Mouse (Mus musculus) heart, embryonic 11.5 days (tissue): Measurements from ENCODE around the gene Cbr2. TPM values are rescaled to one million over a fixed set of nuclear protein-coding genes. Genes with fewer than 3 reads are reported as not detected.

Experiments used
- ATAC-seq: fragments of 200-750 bp; cut with Nextera tagmentation; replicated peaks from 2 replicates; pipeline ENCODE4 v1.8.0; 2017; ENCODE audit warnings: moderate library complexity; ENCODE audit not compliant: insufficient number of reproducible peaks, low FRiP score, low TSS enrichment
- H3K27ac ChIP-seq: fragments of 300-500 bp; sonication (generic); 2 replicates; pipeline ENCODE4 v1.5.1; 2014; ENCODE audit warnings: mild to moderate bottlenecking, low read depth, low read length
- H3K27me3 ChIP-seq: fragments of 300-500 bp; sonication (generic); 2 replicates; pipeline ENCODE4 v1.6.1; 2014; ENCODE audit warnings: mild to moderate bottlenecking, low read length, mixed read lengths; ENCODE audit not compliant: control insufficient read depth, insufficient read depth
- H3K36me3 ChIP-seq: fragments of 300-500 bp; sonication (generic); 2 replicates; pipeline ENCODE4 v1.6.1; 2014; ENCODE audit warnings: mild to moderate bottlenecking, low read length, moderate library complexity, mixed read lengths; ENCODE audit not compliant: control insufficient read depth, insufficient read depth
- H3K4me1 ChIP-seq: fragments of 300-500 bp; sonication (generic); 2 replicates; pipeline ENCODE4 v1.6.1; 2014; ENCODE audit warnings: low read length; ENCODE audit not compliant: control insufficient read depth, insufficient read depth
- H3K4me2 ChIP-seq: fragments of 300-500 bp; sonication (generic); 2 replicates; pipeline ENCODE4 v1.6.1; 2014; ENCODE audit warnings: mild to moderate bottlenecking, moderate library complexity
- H3K4me3 ChIP-seq: fragments of 300-500 bp; sonication (generic); 2 replicates; pipeline ENCODE4 v1.5.1; 2014; ENCODE audit warnings: low read depth, low read length
- H3K9ac ChIP-seq: fragments of 300-500 bp; sonication (generic); 2 replicates; pipeline ENCODE4 v1.6.1; 2014; ENCODE audit warnings: mild to moderate bottlenecking, low read depth, low read length, moderate library complexity
- H3K9me3 ChIP-seq: fragments of 300-500 bp; sonication (generic); replicated peaks from 2 replicates; pipeline ENCODE4 v1.6.1; 2016; ENCODE audit warnings: low read length; ENCODE audit not compliant: control insufficient read depth
- WGBS: fragments of 180-500 bp; shearing (Covaris S2); extraction: QIAGEN DNeasy Blood & Tissue Kit; methylation state at CpG from one replicate; pipeline ENCODE4 v1.1.7; 2014; ENCODE audit not compliant: insufficient replicate concordance; 5-methylcytosine and 5-hydroxymethylcytosine counted together
- polyA plus RNA-seq: library from polyadenylated mRNA; unstranded; fragments of >200 nt; fragmentation: Nextera tagmentation; extraction: Ambion mirVana; gene quantifications from 2 replicates; pipeline ENCODE4 v1.2.1, GENCODE M21; 2014

Cbr2 gene
- polyA plus RNA-seq, 1 experiment from 2014 or later, result 0.36 TPM

DNA sequence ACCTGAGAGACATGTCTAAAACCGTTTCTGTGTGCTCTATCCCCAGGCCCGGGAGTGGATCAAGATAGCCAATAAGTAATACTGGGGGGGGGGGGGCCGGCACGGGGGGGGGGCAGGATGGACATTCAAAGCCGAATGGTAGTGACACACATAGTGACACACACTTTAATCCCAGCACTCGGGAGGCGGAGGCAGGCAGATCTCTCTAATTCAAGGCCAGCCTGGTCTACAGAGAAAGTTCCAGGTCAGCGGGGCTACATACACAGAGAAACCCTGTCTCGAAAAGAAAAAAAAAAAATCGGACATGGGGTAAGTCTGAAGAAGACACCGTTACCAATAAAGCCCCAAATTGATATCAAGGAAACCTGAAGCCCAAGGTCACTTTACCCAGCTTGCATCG, 4.3 kb downstream of the Cbr2 start:
- H3K27me3 ChIP-seq, result peaks cover 36% of the 10 kb centered on the region
- no peak overlapping the region for H3K27ac ChIP-seq
- H3K4me1 ChIP-seq, result no peaks in the 10 kb centered on the region
- no peak overlapping the region for H3K9ac ChIP-seq
- H3K4me2 ChIP-seq, result no peak overlapping the region; the same call in 1 of the 2 replicates
- H3K9me3 ChIP-seq, result no peaks in the 10 kb centered on the region
- WGBS, result 54% methylated on average over 12 of the region's 12 CpGs
- no peak overlapping the region for H3K4me3 ChIP-seq
- no peaks in the 10 kb centered on the region for H3K36me3 ChIP-seq
- no peak for ATAC-seq

DNA sequence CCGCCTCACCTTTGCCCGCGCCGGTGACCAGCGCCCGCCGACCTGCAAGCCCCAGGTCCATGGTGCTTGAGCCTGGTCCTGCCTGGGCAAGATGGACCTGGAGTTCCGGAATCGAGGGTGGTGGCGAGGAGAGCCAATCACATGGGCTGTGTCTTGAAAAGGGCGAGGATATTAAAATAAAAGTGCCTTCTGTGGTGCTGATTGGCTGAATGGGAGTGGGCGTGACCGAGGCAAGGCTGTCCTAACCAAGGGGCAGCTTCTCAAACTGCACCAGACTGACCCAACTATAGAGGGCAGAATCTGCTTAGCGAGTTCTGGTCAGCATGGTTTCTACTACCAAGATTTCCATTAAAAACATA, 4.8 kb downstream of the Cbr2 start, which contains the start of gene Dcxr:
Dcxr (minus strand) TSS at position 113 of the 359 bp plus-strand sequence.
- WGBS, result under 1% methylated on average over 14 of the region's 14 CpGs
- Histone ChIP-seq H3K9ac (peak within 1 kb of the TSS; percentile 59), H3K4me3 (peak within 1 kb of the TSS; percentile 62), H3K36me3 (no peaks in the 10 kb centered on the region), H3K4me1 (no peaks in the 10 kb centered on the region), H3K27ac (no peak within 1 kb of the TSS), H3K4me2 (peak within 1 kb of the TSS; percentile 93), H3K9me3 (no peaks in the 10 kb centered on the region), H3K27me3 (peaks cover 40% of the 10 kb centered on the region)
- peak; percentile 86 for ATAC-seq

- H3K4me1 ChIP-seq, result peaks cover 4% of the 10 kb centered on the region; the same call in 1 of the 2 replicates
- H3K27ac ChIP-seq, result no peak overlapping the region
- no peaks in the 10 kb centered on the region for H3K36me3 ChIP-seq
- peaks cover 46% of the 10 kb centered on the region for H3K27me3 ChIP-seq
- peak overlapping the region; percentile 59 for H3K9ac ChIP-seq
- peak; percentile 8; the same call in 1 of the 2 replicates for ATAC-seq
- peak overlapping the region; percentile 62 for H3K4me3 ChIP-seq
- 19% methylated on average over 36 of the region's 36 CpGs for WGBS
- H3K9me3 ChIP-seq, result no peaks in the 10 kb centered on the region
- peak overlapping the region; percentile 93 for H3K4me2 ChIP-seq
Observed at GRCm38 (mm10) chr11:120726243-120727168, 5.4 kb downstream of the Cbr2 start.

GRCm38 (mm10) chr11:120723509-120723908, 8.4 kb downstream of the Cbr2 start:
- no peak overlapping the region for H3K4me3 ChIP-seq
- H3K4me2 ChIP-seq, result no peak overlapping the region
- ATAC-seq, result no peak
- H3K27me3 ChIP-seq, result peaks cover 39% of the 10 kb centered on the region
- H3K36me3 ChIP-seq, result 0 out of 2 replicates have a peak, but pooled peaks cover 2% of the 10 kb centered on the region
- WGBS, result 88% methylated on average over 7 of the region's 7 CpGs
- no peak overlapping the region for H3K27ac ChIP-seq
- no peak overlapping the region for H3K9ac ChIP-seq
- no peaks in the 10 kb centered on the region for H3K9me3 ChIP-seq
- peaks cover 9% of the 10 kb centered on the region for H3K4me1 ChIP-seq

- Histone ChIP-seq H3K27me3 (peaks cover 34% of the 10 kb centered on the region), H3K9me3 (no peaks in the 10 kb centered on the region), H3K4me3 (no peak overlapping the region), H3K36me3 (0 out of 2 replicates have a peak, but pooled peaks cover 2% of the 10 kb centered on the region), H3K4me2 (no peak overlapping the region), H3K4me1 (peaks cover 9% of the 10 kb centered on the region), H3K9ac (no peak overlapping the region), H3K27ac (no peak overlapping the region)
- no peak for ATAC-seq
- 87% methylated on average over 11 of the region's 11 CpGs for WGBS
Observed at GRCm38 (mm10) chr11:120722761-120723382, 9.0 kb downstream of the Cbr2 start.

DNA sequence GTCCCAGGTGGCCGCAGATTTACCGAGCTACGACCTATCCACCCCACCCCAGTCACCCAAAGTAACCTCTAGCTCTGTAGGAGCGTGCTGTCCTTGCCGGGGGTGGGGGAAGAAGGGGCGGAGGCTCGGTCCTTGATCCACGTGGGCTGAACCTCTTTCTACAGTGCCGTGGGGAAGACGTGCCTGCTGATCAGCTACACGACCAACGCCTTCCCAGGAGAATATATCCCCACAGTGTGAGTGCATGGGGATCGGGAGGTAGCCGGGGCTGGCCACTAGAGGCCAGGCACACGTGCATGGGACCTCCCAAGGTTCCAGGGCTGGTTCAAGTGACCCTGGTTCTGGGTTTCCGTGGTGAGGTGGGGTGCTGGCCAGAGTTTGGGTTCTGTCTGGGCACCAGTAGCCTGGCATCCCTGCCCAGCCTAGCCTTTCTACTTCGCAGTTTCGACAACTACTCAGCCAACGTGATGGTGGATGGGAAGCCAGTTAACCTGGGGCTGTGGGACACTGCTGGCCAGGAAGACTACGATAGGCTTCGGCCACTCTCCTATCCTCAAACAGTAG, 9.8 kb downstream of the Cbr2 start:
- Histone ChIP-seq H3K36me3 (0 out of 2 replicates have a peak, but pooled peaks cover 5% of the 10 kb centered on the region), H3K9me3 (no peaks in the 10 kb centered on the region), H3K4me3 (peak overlapping the region; percentile 62), H3K4me1 (peaks cover 9% of the 10 kb centered on the region), H3K27me3 (peaks cover 34% of the 10 kb centered on the region), H3K9ac (peak overlapping the region; percentile 70; the same call in 1 of the 2 replicates), H3K27ac (no peak overlapping the region), H3K4me2 (peak overlapping the region; percentile 97)
- WGBS, result 16% methylated on average over 21 of the region's 21 CpGs
- no peak for ATAC-seq

DNA sequence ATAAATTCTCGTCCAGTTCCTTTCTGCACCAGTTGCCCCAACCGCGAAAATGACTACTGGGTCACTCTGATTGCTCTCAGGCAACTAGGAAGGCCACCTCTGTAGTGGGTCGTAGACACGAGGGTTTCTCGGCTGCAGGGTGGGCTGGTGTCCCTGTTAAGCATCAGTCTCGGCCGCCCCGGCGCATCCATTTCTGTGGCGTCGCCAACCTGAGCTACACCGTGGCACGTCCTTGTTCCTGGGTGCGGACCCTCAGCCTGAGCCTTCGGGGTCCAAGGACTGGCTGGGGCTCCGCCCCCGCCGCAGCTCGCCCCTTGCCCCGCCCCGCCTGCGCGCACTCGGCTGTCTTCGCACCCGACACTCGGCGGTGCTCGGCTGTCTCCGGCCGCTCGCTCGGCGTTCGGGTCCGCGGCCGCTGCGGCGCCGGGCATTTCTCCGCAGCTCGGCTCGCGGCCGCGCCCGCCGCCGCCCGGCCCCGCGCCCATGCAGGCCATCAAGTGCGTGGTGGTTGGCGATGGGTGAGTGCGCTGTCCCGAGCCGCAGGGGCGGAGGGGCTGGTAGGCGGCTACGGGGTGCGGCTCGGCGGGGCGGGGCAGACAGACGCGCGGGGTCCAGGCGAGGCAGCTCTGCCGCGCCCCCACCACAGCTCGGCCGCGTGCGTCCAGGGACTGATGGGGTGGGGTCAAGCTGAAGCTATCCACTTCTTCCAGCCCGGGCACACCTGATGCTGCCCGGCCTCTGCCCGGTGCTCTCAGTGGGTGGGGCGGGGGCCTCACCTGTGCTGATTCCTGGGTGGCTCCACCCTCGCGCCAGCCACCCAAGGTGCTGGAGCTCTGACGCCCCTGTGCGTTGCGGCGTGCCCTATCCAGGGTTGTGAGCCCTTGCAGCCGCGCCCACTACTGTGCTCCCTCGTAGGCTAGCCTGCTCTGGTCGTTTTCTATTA, 10.5 kb downstream of the Cbr2 start, which contains the start of gene Rac3:
Rac3 (plus strand) TSS at position 347 of the 943 bp plus-strand sequence.
- Histone ChIP-seq H3K4me1 (peaks cover 9% of the 10 kb centered on the region), H3K27me3 (peaks cover 34% of the 10 kb centered on the region), H3K4me3 (peak within 1 kb of the TSS; percentile 62), H3K9ac (peak within 1 kb of the TSS; percentile 70), H3K4me2 (peak within 1 kb of the TSS; percentile 97), H3K9me3 (no peaks in the 10 kb centered on the region), H3K27ac (no peak within 1 kb of the TSS), H3K36me3 (0 out of 2 replicates have a peak, but pooled peaks cover 5% of the 10 kb centered on the region)
- ATAC-seq, result peak; percentile 56
- WGBS, result under 1% methylated on average over 77 of the region's 90 CpGs
